Mouse (Mus musculus) thymus, postnatal 4 days (tissue): Measurements from ENCODE around the gene Trank1.
A peak's percentile ranks its signal among the peaks of the same experiment; 100 is the strongest.

Experiments
- DNase-seq: peaks from one replicate; pipeline ENCODE4 v3.0.0; 2021

Trank1 gene

DNA sequence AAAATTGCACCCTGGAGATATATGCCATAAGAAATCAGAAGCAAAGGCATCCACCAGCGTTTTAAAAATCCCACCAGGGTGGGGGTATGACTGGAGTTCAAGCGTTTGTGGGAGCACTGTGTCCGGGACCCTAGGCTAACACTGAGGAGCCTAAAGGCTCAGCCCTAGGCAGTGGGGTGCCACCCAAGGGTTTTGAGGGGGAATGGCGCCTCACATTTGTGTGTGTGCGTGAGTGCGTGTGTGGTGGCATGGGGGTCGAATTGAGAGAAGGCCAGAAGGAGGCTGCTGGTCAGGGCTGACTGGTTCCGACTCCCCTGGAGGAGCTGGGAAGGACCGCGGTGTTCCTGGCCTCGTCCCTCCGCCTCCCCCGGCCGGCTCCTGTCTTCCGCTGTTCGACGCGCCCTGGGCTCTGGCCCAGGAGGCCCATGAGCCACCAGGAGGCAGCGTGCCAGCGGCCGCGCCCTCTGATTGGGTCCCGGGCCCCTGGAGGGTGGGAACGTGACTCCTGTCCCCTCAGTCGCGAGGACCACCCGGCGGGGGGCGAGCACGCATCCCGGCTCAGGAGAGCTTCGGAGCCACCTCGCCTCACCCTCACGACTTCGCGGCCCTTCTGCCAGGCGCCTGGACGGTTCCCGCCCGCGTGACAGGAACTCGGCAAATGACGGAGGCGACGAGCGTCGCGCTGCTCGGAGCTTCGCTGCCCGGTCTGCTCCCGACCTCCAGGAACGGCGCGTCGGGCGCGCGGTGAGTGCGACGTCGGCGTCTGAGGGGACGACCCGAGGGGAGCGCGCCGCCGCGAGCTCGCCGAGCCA is at the start of gene Trank1:
Gene Trank1, plus strand, starts transcription at position 709 of the 812 bp plus-strand sequence.
- peak; percentile 22 for DNase-seq

DNA sequence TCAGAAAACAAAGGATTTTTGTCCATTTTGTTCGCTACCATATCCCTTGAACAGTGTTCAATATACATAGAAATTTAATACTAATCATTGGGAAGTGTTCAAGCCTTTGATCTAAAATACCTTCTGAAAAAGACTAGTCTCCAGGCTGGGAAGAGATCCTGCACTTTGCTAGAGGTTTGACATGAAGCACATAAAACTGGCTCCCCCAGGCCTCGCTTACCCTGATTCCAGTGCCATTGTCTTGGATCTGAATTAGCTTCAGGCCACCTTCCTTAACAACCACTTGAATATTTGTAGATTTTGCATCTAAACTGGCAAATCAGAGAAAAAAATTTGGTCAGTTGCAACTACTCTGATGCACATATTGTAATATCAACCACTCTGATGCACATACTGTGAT is 43.5 kb upstream of the Trank1 start:
- no peak for DNase-seq

DNA sequence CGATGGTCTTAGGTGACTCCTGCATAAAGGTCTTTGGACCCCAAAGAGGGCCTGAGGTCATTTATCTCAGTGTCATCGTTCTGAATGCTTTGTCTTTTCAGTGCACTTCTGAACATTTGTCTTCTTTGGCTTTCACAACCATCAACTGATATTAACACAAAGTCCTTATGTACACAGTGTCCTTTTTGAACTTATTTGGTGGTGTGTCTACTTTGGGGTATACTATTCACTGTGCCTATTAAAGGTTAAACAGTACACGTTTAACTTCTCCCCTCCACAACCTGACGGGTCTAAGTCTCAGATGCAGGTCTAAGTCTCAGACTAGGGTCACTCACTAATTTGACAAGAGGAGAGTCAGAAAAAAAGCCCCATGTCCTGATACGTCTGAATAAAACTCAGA is 40.9 kb upstream of the Trank1 start:
- no peak for DNase-seq

DNA sequence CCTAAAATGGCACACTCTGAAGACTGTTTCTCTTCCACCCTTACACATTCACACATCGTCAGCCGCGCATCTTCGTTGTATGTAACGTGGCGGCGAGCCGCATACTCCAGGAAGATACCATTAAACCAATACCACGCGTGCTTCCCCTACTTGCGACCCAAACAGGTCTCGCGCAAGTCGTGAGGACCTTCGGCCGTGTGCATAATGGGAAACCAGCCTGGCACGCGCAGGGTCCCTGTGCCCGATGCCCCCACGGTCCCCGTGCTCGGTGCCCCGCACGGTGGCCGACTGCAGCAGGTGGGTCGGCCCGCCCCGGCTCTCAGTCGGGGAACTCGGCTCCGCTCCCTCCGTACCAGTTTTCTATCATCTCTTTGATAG is 40.5 kb upstream of the Trank1 start:
- no peak for DNase-seq

DNA sequence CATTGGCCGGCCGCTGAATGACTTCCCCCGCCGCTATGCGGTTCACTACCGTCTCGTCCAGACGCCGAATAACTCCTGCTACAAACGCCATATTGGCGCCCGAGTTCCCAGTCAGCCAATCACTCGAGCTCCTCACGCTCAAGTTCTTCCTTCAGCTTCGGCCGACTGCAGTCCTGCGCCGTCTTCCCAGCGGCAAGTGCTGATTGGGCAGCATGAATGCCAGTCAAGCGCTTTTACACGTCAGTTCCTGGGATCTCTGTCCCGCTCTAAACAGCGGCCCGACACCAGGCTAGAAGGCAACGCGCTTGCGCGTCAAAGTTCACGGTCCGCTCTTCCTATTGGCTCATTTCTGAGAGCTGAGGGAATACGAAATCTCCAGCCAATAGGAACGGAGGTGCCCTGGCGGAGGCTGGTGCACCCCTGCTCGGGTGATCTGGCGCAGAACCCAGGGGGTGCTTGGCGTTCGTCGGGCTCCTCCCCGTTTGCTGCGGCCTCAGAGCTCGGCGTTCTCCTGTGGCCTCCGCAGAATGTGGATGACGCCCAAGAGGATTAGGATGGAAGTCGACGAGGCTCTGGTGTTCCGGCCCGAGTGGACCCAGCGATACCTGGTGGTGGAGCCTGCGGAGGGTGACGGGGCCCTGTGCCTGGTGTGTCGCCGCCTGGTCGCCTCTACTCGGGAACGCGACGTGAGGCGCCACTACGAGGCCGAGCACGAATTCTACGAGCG is 39.9 kb upstream of the Trank1 start, which contains the start of the genes Mlh1 and Epm2aip1:
Gene Mlh1, minus strand, starts transcription at position 358 of the 727 bp plus-strand sequence.
Gene Epm2aip1, plus strand, starts transcription at position 496 of the 727 bp plus-strand sequence.
- peak; percentile 99 for DNase-seq

DNA sequence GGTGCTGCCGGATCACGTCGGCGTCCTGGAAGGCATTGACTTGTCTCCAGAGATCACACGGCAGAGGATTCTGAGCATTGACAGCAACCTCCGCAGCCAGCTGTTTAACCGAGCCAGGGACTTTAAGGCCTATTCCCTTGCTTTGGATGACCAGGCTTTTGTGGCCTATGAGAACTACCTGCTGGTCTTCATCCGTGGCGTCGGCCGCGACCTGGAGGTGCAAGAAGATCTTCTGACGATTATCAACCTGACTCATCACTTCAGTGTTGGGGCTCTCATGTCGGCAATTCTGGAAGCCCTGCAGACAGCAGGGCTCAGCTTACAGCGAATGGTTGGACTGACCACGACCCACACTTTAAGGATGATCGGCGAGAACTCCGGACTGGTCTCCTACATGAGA is 39.2 kb upstream of the Trank1 start:
- no peak for DNase-seq

DNA sequence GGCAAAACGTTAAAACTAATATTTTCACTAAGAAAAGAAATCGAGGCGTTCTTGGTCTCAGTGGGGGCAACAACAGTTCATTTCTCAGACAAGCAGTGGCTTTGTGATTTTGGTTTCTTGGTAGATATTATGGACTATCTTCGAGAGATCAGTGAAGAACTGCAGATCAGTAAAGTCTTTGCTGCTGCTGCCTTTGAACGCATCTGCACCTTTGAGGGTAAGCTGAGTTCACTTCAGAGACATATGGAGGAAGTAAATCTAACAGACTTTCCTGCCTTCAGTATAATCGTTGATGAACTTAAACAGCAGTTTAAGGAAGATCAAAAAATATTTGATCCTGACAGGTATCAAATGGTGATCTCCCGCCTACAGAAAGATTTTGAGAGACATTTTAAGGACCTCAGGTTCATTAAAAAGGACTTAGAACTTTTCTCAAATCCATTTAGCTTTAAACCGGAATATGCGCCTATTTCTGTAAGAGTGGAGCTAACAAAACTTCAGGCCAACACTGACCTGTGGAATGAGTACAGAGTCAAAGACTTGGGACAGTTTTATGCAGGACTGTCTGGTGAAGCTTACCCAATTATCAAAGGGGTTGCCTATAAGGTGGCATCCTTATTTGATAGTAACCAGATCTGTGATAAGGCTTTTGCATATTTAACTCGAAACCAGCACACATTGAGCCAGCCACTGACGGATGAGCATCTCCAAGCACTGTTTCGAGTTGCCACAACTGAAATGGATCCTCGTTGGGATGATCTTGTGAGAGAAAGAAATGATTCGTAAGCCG is 38.3 kb upstream of the Trank1 start:
- DNase-seq: peak; percentile 23

DNA sequence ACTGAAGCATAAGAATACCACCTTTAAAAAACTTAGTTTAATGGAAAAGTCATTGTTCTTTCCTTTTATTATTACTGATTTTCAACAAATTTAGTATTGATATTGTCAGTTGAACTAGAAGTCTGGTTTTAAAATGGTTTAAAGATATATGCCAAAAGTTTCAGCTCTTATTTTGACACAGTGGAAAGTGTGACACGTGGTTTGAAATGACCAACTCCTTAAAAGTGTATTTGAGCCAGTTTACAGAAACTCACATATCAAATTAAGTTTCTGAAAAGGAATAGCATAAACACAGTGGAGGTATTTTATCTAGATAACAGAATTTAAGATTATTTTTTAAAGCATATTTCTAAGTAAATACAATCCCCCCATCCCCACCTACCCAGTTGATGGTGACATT is 37.6 kb upstream of the Trank1 start:
- no peak for DNase-seq

DNA sequence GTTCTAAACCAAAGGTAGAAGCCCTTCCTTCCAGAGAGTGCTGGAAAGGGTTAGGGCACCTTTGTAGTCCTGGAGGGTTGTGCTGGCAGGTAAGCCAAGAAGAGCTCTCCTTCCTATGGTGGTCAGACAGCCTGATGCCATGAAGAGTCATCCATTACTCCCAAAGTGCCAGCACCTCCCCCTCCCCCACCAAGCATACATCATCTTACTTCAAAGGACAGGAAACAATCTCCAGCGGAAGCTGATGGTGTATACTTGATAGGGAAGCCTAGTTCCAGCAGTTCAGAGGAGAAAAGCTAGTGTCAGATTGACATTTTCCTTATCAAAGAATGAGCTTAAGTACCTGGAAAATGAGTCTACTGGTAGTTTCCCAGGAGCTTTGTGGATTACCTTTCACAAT is 36.4 kb upstream of the Trank1 start:
- peak; percentile 35 for DNase-seq

DNA sequence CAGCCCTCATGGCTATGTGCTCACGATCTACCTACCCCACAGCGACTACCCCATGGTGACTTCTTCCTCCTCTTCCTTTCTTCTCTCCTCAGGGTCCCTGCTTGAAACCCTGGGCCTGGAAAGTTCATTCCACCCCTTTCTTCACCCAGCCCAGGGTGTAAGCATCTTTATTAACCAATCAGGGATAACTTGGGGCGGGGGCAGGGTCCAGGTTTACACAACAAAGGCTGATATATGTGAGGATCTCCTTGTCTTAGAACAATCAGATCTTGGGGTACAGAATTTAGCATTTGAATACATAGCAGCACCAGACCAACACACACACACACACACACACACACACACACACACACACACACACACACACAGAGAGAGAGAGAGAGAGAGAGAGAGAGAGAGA is 26.5 kb upstream of the Trank1 start:
- DNase-seq: no peak

DNA sequence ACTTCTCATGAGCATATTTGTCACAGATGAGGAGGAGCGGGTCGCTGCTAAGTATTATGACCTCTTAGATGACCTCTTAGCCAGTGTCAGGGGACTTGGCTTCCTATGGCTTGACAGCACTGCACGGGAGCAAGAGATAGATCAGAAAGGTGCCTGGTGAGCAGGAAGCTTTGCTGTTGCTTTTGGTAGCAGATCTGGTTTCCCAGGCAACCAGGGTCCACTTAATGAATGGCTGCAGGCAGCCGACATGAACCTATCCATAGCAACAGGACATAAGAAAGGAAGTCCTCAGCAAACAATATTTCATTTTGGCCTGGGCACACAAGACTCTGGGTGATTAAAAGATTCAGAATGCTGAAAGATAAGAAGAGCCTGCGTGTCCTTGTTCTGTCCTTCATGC is 25.9 kb upstream of the Trank1 start:
- no peak for DNase-seq

DNA sequence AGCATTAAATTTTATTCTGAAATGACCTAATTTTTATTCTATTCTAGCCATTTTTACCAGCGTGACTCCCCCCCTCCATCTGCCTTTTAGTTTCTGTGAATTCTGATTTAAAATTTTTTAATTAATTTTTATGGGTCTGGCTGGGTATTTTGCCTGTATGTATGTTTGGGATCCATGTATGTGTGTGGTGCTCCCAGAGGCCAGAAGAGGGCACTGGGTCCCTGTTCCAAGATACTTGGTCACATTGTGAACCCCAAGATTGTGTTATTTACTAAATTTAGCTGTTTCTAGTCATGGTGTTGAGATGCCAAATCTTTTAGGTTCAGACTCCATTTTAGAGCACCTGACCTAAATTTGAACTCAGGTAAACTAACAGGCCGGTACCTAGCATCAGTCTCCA is 25.1 kb upstream of the Trank1 start:
- no peak for DNase-seq

DNA sequence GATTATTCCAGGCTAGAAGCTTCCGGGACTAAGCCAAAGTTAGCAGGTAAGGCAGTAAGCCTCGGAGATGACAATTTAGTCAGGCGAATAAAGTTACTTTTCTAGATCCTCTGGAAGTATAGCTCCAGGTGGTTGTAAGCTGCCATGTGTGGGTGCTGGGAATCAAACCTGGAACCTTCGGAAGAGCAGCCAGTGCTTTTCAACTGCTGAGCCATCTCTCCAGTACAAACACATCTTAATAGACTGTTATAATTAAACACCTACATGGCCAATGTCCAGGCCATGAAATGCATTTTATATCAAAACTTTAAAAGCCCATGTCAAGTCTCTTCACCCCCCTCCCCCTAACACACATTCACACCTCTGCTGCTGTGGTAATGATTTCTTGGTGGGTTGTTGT is 23.6 kb upstream of the Trank1 start:
- no peak for DNase-seq

DNA sequence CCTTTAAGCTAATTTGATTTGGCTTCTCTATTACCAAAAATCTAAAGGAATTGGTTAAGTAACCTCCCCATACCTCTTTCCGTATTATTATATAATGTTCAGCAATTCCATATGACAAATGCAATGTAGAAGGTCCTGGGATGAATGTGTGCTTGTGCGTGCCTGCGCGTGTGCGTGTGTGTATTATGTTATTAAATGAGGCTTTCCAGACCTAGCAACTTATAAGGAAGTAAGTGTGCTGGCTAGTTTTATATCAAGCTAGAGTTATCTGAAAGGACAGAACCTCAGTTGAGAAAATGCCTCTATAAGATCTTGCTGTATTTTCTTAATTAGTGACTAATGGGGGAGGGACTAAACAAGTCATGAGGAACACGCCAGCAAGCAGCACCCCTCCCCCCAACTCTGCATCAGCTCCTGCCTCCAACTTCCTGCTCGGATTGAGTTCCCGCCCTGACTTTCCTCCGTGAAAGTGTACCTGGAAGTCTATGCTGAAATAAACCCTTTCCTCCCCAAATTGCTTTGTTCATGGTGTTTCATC is 22.2 kb upstream of the Trank1 start:
- no peak for DNase-seq

DNA sequence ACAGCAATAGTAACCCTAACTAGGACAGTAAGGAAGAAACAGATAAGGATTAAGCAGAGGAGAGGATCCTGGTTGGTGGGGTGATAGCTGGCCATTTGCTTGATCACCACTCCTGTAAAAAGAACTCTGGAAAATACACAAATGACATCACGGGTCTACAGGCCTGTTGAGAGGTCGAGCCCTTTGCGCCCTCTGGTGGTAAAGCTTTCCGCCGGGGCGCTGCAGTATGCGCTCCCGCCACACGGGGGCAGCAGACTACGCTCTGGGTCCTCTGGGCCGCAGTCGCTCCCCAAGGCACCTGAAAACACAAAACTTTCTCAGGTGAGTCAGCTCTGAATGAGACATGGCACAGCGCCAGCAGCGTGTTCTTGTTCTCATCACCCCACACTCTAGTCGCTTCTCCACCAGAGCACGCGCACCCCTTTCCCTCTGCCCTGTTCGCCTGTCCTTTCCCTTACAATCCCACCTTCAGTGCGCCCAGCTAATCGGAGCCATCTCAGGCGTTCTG is 21.7 kb upstream of the Trank1 start:
- DNase-seq: peak; percentile 90

DNA sequence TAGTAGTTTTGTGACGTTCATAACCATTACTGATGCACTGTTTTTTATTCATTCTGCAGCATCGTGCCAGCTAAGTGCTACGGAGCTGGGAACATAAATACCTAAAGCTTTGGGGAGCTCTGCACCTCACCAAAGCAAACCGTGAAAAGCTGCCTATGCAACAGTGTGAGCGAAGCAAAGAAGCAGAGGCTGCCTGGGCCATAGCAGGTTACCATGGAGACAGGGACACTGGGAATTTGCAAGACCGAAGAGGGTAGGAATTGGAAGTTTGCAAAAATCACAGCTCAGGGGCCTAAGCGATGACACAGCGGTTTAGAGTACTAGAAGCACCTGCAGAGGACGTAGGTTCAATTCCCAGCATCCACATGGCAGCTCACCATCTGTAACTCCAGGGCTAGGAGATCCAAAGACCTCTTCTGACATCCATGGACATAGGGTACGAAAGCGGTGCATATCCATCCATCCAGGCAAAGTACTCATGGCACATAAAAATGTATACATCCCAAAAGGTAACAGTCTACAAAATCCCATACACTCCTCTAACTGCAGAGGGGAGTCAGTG is 20.9 kb upstream of the Trank1 start:
- DNase-seq: no peak

DNA sequence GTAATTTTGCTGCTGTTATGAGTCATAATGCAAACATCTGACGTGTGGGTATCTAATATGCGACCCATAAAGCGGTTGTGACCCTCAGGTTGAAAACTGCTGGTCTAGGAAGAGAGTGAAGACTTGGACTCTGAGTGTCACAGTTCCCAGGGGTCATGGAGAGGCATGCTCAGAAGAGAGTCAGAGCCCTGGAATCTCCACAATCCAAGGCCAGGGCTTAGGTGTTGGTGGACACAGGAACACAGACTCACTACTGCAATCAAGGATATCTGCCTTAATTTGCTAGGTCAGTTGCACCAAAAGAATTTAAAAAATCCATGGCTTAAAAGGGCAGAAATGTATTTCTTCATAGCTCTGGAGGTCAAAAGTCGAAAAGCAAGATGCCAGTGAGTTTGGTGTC is 18.3 kb upstream of the Trank1 start:
- no peak for DNase-seq

DNA sequence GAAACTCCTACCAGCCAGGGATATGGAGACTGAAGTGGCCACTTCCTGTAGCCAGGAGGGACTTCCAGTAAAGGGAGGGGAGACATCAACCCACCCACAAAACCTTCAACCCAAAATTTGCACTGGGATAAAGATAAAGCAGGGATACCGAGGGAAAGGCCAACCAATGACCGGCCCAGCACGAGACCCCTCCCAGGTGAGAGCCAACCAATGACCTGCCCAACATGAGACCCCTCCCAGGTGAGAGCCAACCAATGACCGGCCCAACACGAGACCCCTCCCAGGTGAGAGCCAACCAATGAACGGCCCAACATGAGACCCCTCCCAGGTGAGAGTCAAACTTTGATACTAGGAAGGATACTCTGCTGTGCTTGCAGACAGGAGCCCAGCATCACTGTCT is 16.6 kb upstream of the Trank1 start:
- no peak for DNase-seq

DNA sequence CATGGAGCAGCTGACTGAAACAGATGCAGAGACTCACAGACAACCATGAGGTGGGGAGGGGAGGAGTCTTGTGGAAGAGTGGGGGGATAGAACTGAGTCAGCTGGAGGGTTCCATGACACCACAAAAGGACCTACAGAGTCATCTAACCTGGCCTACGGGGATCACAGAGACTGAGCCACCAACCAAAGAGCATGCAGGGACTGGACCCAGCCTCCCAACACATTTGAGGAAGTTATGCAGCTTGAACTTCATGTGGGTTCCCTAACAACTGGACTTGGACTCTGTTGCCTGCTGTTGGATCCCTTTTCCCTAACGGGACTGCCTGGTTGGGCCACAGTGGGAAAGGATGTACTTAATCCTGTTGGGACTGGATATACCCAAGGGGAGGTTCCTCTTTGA is 16.2 kb upstream of the Trank1 start:
- no peak for DNase-seq

DNA sequence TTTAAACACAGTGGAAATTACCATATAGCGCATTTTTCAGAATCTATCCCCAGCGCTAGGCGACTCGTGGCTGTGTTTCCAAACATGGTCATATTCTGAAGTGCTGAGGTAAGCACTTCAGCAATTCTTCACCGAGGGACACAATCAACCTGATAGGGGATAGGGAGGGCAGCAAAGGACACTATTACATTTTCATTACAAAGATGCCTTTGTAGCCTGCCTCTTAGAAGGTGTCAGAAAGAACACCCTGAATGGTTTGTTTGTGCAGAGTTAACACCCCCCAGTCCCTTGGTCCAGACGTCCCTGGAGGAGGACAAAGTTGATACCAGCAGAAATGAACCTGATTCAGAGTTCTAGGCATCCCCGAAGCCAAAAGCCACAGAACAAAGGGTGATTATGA is 15.1 kb upstream of the Trank1 start:
- DNase-seq: no peak

DNA sequence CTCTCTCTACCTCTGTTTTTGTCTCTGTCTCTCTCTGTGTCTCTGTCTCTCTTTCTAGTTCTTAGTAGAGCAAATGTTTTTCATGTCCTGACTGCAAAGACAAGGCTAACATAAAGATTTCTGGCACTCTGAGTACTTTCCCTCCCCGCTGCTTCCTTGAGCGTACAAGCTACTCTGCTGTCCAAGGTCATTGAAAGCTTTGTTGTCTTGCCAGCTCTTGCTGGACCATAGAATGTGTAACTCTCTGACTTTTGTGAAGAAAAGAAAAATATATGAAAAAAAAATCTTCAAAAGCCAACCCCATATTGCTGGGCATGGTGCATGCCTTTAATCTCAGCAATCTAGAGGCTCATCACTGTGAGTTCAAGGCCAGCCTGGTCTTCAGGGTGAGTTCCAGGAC is 12.9 kb upstream of the Trank1 start:
- DNase-seq: no peak

DNA sequence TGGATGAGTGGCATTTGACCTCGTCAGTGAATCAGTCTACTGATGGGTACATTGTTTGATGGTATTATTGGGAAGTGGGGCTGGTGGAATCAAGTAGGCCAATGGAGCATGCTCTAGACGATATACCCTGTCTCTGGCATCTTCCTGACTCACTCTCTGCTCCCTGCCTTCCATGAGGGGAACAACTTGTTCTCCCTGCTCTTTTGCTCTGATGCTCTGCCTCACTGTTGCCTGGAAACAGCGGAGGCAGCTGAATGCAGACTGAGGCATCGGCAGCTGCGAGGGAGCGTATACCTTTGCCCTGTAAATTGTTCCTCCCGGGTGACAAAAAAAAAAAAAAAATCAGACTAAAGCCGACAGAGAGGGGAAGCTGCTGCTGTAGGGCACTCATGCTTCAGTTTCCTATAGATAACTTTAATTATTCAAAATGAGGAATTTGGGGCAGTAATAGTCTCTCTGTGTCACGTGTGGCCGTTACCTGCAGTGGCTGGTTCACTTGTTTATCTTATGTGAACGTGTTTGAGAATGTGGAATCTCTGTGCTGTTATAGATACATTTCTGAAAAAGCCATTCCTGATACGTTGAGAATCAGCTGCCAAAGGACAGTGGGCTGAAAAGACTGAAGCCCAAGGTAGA is 9.2 kb upstream of the Trank1 start:
- DNase-seq: no peak
